Mouse (Mus musculus) liver, embryonic 14.5 days (tissue): ENCODE results near the gene Fgfr1op2.

ENCODE experiments used
- CTCF ChIP-seq: IDR thresholded peaks from 2 replicates; pipeline ENCODE4 v1.5.1; 2016; ENCODE audit warnings: antibody characterized with exemption, low read depth, control low read depth
- EP300 ChIP-seq: IDR thresholded peaks from 2 replicates; pipeline ENCODE4 v1.6.1; 2016; ENCODE audit warnings: antibody characterized with exemption, low read depth

- TF ChIP-seq CTCF (no peak), EP300 (no peak)
Observed at GRCm38 (mm10) chr6:146636482-146636881, 59.5 kb downstream of the Fgfr1op2 start.
